Mouse (Mus musculus): Measurements from ENCODE around the gene Kcnk10.

DNA sequence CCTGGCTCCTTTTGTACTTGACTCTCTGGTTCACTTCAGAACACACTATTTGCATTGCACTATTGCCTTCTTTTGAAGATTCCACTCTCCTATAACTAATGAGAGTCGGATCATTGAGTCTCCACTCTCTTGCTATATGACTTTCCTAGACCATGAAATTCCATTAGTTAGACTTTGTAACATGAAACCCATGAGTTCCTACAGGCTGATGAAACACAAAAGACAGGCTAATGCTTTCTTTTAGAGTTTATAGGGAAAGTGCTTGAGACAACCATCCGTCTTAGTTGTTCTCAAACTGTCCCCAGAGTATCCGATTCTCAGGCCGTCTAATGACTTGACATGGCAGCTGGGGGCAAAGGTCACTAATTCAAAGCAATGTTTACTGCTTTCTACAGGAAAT lies 172.0 kb downstream of the Kcnk10 start:
- TF ChIP-seq POLR2A (IDR thresholded peaks at IDR 0.05; ENCODE audit: borderline replicate concordance, extremely low read depth, low read depth, low read length) (no peak), CTCF (IDR thresholded peaks at IDR 0.05; ENCODE audit: insufficient read depth, low read length) (no peak)

All from lung, adult 2 months (tissue).